Mouse (Mus musculus) intestine, embryonic 14.5 days (tissue): ENCODE results near the gene Crygd. TPM values are rescaled to one million over a fixed set of nuclear protein-coding genes. Genes with fewer than 3 reads are reported as not detected.
"Not testable (repeated sequence)": the region's sequence is repeated elsewhere in the genome, so short reads cannot be mapped to it uniquely, and the experiment has no call there.

Experiments
- ATAC-seq: fragments of 200-750 bp; cut with Nextera tagmentation; replicated peaks from 2 replicates; pipeline ENCODE4 v1.8.0; 2017; ENCODE audit warnings: low read depth, moderate number of reproducible peaks, moderate TSS enrichment, moderate library complexity; ENCODE audit not compliant: low FRiP score, low TSS enrichment
- DNase-seq: peaks from one replicate; pipeline ENCODE4 v3.0.0-alpha.2; 2018; ENCODE audit warnings: low spot score
- H3K27ac ChIP-seq: fragments of 300-500 bp; sonication (generic); 2 replicates; pipeline ENCODE4 v1.5.1; 2014; ENCODE audit warnings: low read depth, mild to moderate bottlenecking, control low read depth
- H3K27me3 ChIP-seq: fragments of 300-500 bp; sonication (generic); replicated peaks from 2 replicates; pipeline ENCODE4 v1.6.1; 2014; ENCODE audit warnings: low read length, control low read depth; ENCODE audit not compliant: control insufficient read depth, insufficient read depth
- H3K36me3 ChIP-seq: fragments of 300-500 bp; sonication (generic); 2 replicates; pipeline ENCODE4 v1.6.1; 2014; ENCODE audit warnings: low read length, control low read depth; ENCODE audit not compliant: control insufficient read depth, insufficient read depth
- H3K4me1 ChIP-seq: fragments of 300-500 bp; sonication (generic); replicated peaks from 2 replicates; pipeline ENCODE4 v1.6.1; 2014; ENCODE audit warnings: low read length, control low read depth, mixed read lengths; ENCODE audit not compliant: control insufficient read depth, insufficient read depth
- H3K4me2 ChIP-seq: fragments of 300-500 bp; sonication (generic); 2 replicates; pipeline ENCODE4 v1.6.1; 2014; ENCODE audit warnings: low read length
- H3K4me3 ChIP-seq: fragments of 300-500 bp; sonication (generic); 2 replicates; pipeline ENCODE4 v1.5.1; 2014; ENCODE audit warnings: low read depth, low read length, control low read depth, mixed read lengths
- H3K9ac ChIP-seq: fragments of 300-500 bp; sonication (generic); 2 replicates; pipeline ENCODE4 v1.6.1; 2014; ENCODE audit warnings: mild to moderate bottlenecking, low read length
- H3K9me3 ChIP-seq: fragments of 300-500 bp; sonication (generic); 2 replicates; pipeline ENCODE4 v1.6.1; 2016; ENCODE audit warnings: low read length, control low read depth; ENCODE audit not compliant: control insufficient read depth
- WGBS: fragments of 180-500 bp; shearing (Covaris S2); extraction: QIAGEN DNeasy Blood & Tissue Kit; methylation state at CpG from one replicate; pipeline ENCODE4 v1.1.7; 2014; 5-methylcytosine and 5-hydroxymethylcytosine counted together
- polyA plus RNA-seq: library from polyadenylated mRNA; unstranded; fragments of >200 nt; fragmentation: Nextera tagmentation; extraction: Ambion mirVana; gene quantifications from 2 replicates; pipeline ENCODE4 v1.2.1, GENCODE M21; 2014

Gene Crygd
- polyA plus RNA-seq, 1 experiment from 2014 or later, result not detected

GRCm38 (mm10) chr1:65051696-65052095 is 11.6 kb downstream of the Crygd start:
- 61% methylated on average over 7 of the region's 7 CpGs for WGBS
- ATAC-seq, result no peak
- H3K9me3 ChIP-seq, result 0 out of 2 replicates have a peak, but pooled peaks cover 4% of the 10 kb centered on the region

GRCm38 (mm10) chr1:65050952-65051351 is 12.3 kb downstream of the Crygd start, which contains the start of gene Cryge:
Gene Cryge, minus strand, starts transcription at chr1:65051149.
- not testable (repeated sequence) for H3K4me1 ChIP-seq, H3K9ac ChIP-seq, DNase-seq, H3K9me3 ChIP-seq, ATAC-seq, H3K36me3 ChIP-seq, H3K27ac ChIP-seq, H3K27me3 ChIP-seq, H3K4me3 ChIP-seq, H3K4me2 ChIP-seq
- 74% methylated on average over 10 of the region's 12 CpGs for WGBS

More at GRCm38 (mm10) chr1:65051696-65052095, 11.6 kb downstream of the Crygd start:
- Histone ChIP-seq H3K4me3 (no peak overlapping the region), H3K4me2 (no peak overlapping the region), H3K36me3 (no peaks in the 10 kb centered on the region), H3K9ac (no peak overlapping the region), H3K27ac (no peak overlapping the region), H3K27me3 (no peaks in the 10 kb centered on the region), H3K4me1 (no peaks in the 10 kb centered on the region)
- DNase-seq, result no peak

- Histone ChIP-seq H3K36me3 (no peaks in the 10 kb centered on the region), H3K9me3 (0 out of 2 replicates have a peak, but pooled peaks cover 4% of the 10 kb centered on the region), H3K4me2 (no peak overlapping the region), H3K4me3 (no peak overlapping the region), H3K4me1 (no peaks in the 10 kb centered on the region), H3K9ac (no peak overlapping the region), H3K27ac (no peak overlapping the region), H3K27me3 (no peaks in the 10 kb centered on the region)
- WGBS, result 57% methylated on average over 12 of the region's 12 CpGs
- no peak for ATAC-seq
- no peak for DNase-seq
These were observed 14.5 kb downstream of the Crygd start for GRCm38 (mm10) chr1:65048781-65049180.

GRCm38 (mm10) chr1:65046401-65047109 is 16.7 kb downstream of the Crygd start:
- Histone ChIP-seq H3K27ac (no peak overlapping the region), H3K4me1 (no peaks in the 10 kb centered on the region), H3K9me3 (no peaks in the 10 kb centered on the region), H3K27me3 (no peaks in the 10 kb centered on the region), H3K9ac (no peak overlapping the region), H3K4me3 (no peak overlapping the region), H3K4me2 (no peak overlapping the region), H3K36me3 (no peaks in the 10 kb centered on the region)
- WGBS, result 35% methylated on average over 8 of the region's 8 CpGs
- no peak for ATAC-seq
- no peak for DNase-seq

GRCm38 (mm10) chr1:65043433-65043832 is 19.8 kb downstream of the Crygd start:
- Histone ChIP-seq H3K9ac (no peak overlapping the region), H3K36me3 (no peaks in the 10 kb centered on the region), H3K4me2 (no peak overlapping the region), H3K27ac (no peak overlapping the region), H3K27me3 (no peaks in the 10 kb centered on the region), H3K9me3 (no peaks in the 10 kb centered on the region), H3K4me3 (no peak overlapping the region), H3K4me1 (no peaks in the 10 kb centered on the region)
- DNase-seq (no peak), ATAC-seq (no peak)
- WGBS, result 92% methylated on average over 2 of the region's 2 CpGs

- Histone ChIP-seq H3K9me3 (no peaks in the 10 kb centered on the region), H3K27me3 (no peaks in the 10 kb centered on the region), H3K36me3 (no peaks in the 10 kb centered on the region), H3K4me2 (no peak overlapping the region), H3K9ac (no peak overlapping the region), H3K4me1 (no peaks in the 10 kb centered on the region), H3K27ac (no peak overlapping the region), H3K4me3 (no peak overlapping the region)
- 96% methylated on average over 3 of the region's 3 CpGs for WGBS
- DNase-seq (no peak), ATAC-seq (no peak)
These were observed 21.4 kb downstream of the Crygd start for GRCm38 (mm10) chr1:65041837-65042236.

- 53% methylated on average over 6 of the region's 6 CpGs for WGBS
- H3K36me3 ChIP-seq, result no peaks in the 10 kb centered on the region
These were observed 22.4 kb downstream of the Crygd start for GRCm38 (mm10) chr1:65040806-65041205.

GRCm38 (mm10) chr1:65039679-65040078 is 23.6 kb downstream of the Crygd start:
- no peaks in the 10 kb centered on the region for H3K36me3 ChIP-seq
- H3K27me3 ChIP-seq, result no peaks in the 10 kb centered on the region
- no peak overlapping the region for H3K4me2 ChIP-seq
- no peaks in the 10 kb centered on the region for H3K9me3 ChIP-seq
- 70% methylated on average over 3 of the region's 3 CpGs for WGBS
- ATAC-seq, result no peak
- no peak for DNase-seq
- H3K4me3 ChIP-seq, result no peak overlapping the region
- no peaks in the 10 kb centered on the region for H3K4me1 ChIP-seq
- H3K27ac ChIP-seq, result no peak overlapping the region
- no peak overlapping the region for H3K9ac ChIP-seq

More at GRCm38 (mm10) chr1:65040806-65041205, 22.4 kb downstream of the Crygd start:
- no peaks in the 10 kb centered on the region for H3K4me1 ChIP-seq
- no peak overlapping the region for H3K9ac ChIP-seq
- no peak overlapping the region for H3K4me3 ChIP-seq
- H3K27me3 ChIP-seq, result no peaks in the 10 kb centered on the region
- no peaks in the 10 kb centered on the region for H3K9me3 ChIP-seq
- H3K4me2 ChIP-seq, result no peak overlapping the region
- no peak overlapping the region for H3K27ac ChIP-seq
- DNase-seq (no peak), ATAC-seq (no peak)

GRCm38 (mm10) chr1:65037542-65037941 is 25.7 kb downstream of the Crygd start:
- WGBS, result 68% methylated on average over 2 of the region's 2 CpGs
- Histone ChIP-seq H3K4me1 (no peaks in the 10 kb centered on the region), H3K4me3 (no peak overlapping the region), H3K9me3 (no peaks in the 10 kb centered on the region), H3K36me3 (no peaks in the 10 kb centered on the region), H3K4me2 (no peak overlapping the region), H3K9ac (no peak overlapping the region), H3K27ac (no peak overlapping the region), H3K27me3 (no peaks in the 10 kb centered on the region)
- ATAC-seq (no peak), DNase-seq (no peak)
